Mouse (Mus musculus) testis, adult 2 months (tissue): ENCODE results near the gene Dnah12.

Source experiments
- CTCF ChIP-seq: fragments of 200-500 bp; IDR thresholded peaks from 2 replicates; pipeline ENCODE4 v1.5.1; 2012; ENCODE audit warnings: low read depth, mild to moderate bottlenecking, inconsistent platforms, low read length, moderate library complexity; ENCODE audit not compliant: control insufficient read depth, insufficient read depth, insufficient replicate concordance
- POLR2A ChIP-seq: fragments of 200-500 bp; IDR thresholded peaks from 2 replicates; pipeline ENCODE4 v1.6.1; 2012; ENCODE audit warnings: low read depth, mild to moderate bottlenecking, inconsistent platforms, low read length, moderate library complexity; ENCODE audit not compliant: control insufficient read depth

GRCm38 (mm10) chr14:26647811-26648210 is 45.3 kb upstream of the Dnah12 start:
- TF ChIP-seq CTCF (no peak), POLR2A (no peak)
